Mouse (Mus musculus) cerebellum, adult 8-10 months (tissue): ENCODE measurements around the gene Gde1.

Experiments
- DNase-seq: peaks from one replicate; pipeline ENCODE4 v3.0.0; 2022

Gene Gde1

GRCm38 (mm10) chr7:118706051-118706450, 473 bp upstream of the Gde1 start:
- DNase-seq = no peak

DNA sequence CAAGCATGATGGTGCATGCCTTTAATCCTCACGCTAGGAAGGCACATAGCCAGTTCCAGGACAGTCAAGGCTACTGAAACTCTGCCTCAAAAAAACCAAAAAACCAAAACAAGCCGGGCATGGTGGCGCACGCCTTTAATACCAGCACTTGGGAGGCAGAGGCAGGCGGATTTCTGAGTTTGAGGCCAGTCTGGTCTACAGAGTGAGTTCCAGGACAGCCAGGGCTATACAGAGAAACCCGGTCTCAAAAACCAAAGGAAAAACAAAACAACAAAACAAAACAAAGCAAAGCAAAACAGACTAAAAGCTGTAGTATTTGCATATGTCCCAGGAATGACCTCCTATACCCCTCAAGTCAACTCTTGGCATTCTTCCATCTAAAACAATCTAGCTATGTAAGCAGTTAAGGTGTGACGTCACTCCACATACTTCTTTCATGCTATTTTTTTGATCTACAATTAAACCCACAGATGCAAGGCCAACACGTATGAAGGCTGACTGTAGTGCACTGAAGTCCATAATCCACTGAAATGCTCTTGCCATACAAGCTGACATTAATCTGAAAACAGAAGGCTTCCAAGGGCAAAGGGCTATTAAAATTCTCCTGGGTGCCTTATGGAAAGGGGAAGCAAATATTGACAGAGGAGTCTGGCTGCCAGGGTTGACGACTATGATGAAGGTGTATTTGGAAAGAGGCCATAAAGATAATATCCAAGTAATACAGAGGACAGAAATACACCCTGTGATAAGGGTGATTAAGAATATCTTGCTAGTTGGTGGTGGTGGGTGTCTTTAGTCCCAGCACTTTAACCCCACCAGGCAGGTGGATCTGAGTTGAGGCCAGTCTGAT, 1.4 kb downstream of the Gde1 start:
- DNase-seq = no peak

GRCm38 (mm10) chr7:118703144-118703561, 2.4 kb downstream of the Gde1 start:
- no peak for DNase-seq

DNA sequence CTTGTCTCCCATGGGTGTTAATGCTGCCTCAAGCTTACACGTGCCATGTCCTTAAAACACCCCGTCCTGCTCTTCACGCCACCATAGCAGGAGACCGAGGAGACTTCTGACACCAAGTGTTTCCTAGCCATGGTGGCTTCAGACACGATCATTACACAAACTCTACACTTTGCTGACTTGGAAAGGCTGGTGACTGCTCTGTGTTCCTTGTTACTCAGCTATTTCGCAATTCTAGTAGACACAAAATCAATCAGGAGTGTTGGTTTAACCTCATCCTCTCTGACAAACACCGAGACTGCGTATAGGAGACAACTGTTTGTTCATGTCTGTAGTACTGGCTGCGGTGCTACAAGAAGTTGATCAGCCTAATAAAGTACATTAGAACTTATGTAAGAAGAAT, 6.7 kb downstream of the Gde1 start:
- DNase-seq = no peak

GRCm38 (mm10) chr7:118697168-118697567, 8.4 kb downstream of the Gde1 start:
- no peak for DNase-seq

DNA sequence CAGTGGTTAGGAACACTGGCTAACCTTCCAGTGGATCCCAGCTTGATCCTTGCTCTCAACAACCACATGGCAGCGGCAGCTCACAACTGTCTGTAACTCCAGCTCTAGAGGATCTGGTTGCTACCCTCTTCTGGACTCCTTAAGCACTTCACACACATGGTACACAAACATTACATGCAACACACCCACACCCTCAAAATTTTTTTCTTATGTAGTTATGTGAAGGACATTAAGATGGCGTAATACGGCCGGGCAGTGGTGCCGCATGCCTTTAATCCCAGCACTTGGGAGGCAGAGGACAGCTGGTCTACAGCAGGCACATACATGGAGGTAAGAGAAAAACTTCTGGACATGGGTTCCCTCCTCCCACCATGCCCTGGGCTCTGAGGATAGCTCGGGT, 9.4 kb downstream of the Gde1 start:
- no peak for DNase-seq

DNA sequence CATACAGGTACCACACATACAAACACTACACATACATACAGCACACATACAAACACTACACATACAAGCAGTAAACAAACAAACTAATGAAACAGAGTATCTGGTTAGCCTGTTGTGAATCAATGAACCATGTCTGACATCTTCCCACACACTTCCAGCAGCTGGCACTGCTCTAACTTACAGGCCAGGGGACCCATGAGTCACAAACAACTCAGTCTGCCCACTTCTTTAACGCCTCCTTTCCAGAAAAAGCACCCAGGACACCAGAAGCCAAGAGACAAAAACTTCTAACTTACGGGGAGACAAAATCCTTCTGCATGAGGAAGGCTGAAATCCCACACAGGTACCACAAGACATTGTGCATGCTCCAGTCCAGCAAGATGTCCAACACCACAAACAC, 14.3 kb downstream of the Gde1 start:
- no peak for DNase-seq

- DNase-seq = no peak
Measured at GRCm38 (mm10) chr7:118689088-118689487, 16.5 kb downstream of the Gde1 start.

- DNase-seq = peak; percentile 83
Measured at GRCm38 (mm10) chr7:118688199-118688598, 17.4 kb downstream of the Gde1 start.

- no peak for DNase-seq
Measured at GRCm38 (mm10) chr7:118676826-118677225, 28.8 kb downstream of the Gde1 start.

DNA sequence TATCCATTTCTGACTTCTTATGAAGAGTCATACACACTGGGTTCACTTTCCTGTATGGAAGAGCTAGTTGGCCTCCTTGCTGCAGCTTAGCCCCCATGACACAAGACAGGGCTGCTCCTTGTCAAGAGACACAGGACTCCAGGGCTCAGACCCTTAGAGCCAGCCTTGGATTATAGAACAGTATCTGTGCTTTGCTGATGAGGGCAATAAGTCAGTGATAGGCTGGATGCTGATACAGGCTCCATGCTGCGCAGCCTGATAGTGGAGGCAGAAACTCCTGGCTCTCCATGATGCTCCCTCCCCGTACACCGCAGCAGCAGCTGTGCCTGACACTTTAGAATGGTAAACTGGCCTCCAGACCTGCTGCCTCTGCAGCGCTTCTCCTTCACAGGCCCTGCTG, 35.4 kb downstream of the Gde1 start:
- DNase-seq = no peak

GRCm38 (mm10) chr7:118667773-118668172, 37.8 kb downstream of the Gde1 start:
- DNase-seq = no peak

DNA sequence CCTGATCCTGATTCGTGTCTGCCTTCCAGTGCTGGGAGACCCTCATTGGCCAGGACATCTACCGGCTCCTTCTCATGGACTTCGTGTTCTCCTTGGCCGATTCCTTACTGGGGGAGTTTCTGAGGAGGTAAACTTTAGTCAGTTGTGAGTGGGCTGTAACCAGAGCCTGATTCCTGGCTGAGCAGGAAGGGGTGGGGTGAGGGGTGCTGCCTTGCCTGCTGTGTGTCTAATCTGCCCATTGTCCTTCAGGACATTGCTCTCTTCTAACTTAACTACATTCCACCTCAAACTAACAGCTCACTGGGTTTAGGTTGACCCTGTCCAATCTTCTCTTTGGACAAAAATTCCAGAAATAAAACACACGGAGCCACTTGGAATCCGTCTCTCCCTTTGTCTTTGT, 48.8 kb downstream of the Gde1 start:
- no peak for DNase-seq

DNA sequence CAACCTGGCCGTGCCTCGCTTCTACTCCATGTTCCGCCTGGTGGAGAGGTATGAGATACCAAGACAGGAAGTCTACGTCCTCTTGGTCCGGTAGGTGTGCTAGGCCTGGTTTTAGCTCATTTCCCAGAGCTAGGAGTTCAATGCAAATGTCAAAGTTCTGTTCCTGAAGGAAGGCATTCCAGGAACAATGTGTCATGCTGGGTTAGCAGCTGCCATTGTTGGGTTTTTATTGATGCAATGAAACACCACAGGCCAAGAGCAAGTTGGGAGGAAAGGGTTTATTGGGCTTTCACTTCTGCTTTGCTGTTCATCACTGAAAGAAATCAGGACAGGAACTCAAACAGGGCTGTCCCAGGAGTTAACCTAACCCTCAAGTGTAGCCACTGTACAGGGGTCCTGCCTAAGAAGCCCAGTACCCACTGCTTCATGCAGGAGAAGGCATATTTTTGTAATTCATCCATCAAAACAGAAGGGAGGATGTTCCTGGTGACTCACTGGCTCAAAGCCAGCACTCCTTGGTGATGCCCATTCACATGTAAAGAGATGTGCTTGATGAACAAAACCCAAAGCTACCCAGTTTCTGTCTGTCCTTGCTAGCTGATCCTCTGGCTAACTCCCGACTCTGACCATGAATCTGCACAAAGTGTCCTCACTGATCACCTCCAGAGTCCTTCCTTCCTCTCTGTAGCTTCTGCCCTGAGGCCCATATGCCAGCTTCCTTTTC, 52.8 kb downstream of the Gde1 start:
- DNase-seq = peak; percentile 29

DNA sequence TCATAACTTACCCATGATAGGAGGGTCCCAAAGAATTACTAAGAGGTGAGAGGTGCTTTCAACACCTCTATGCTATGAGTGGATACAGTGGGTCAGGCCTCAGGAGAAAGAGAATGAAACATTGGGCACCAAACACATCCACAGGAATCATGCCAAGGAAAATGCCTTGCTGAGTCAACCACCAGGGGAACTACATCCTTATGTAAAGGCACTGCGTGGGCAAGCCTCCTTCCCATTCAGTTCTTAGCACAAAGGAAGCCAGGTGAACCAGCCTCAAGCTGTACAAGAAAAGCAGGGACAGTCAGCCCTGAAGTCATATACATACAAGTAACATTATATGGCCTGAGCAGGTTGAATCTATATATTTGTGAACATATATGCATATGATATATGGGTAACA, 54.7 kb downstream of the Gde1 start:
- DNase-seq = no peak

- no peak for DNase-seq
Measured at GRCm38 (mm10) chr7:118650119-118650518, 55.5 kb downstream of the Gde1 start.

DNA sequence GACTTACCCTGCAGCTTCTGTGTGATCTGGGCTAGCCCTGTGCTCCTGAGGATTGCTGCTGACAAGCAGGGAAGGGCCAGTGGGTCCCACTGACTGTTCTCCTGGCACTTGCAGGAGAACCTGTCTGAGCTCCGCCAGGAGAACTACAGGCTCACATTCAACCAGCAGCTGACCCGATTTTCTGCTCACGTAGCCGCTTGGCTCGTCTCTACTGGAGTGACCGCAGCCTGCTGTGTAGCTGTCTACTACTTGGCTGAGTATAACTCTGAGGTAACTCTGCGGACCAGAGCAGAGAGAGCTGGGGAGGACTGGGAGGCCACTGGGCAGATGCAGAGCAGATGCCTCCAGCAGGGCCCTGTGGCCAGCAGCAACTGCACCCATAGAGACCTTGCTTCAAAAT, 56.2 kb downstream of the Gde1 start:
- peak; percentile 21 for DNase-seq

DNA sequence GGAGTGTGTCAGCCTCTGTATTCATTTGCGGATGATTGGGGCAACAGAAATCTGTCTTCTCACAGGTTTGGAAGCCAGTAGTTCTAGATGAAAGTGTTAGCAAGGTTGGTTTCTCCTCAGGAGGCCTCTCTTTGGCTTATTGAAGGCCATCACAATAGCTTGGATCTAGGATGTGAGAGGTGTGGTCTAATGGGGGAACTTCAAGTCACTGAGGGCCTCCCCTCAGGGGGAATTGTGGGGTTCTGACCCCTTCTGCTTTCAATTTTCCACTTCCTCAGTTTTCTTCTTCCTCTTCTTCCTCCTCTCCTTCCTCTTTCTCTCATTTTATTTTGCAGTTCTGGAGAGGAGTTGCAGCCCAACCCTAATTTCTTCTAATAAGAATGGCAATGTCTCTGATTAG, 59.3 kb downstream of the Gde1 start:
- no peak for DNase-seq
